Mouse (Mus musculus): ENCODE results near the gene Dupd1.

DNA sequence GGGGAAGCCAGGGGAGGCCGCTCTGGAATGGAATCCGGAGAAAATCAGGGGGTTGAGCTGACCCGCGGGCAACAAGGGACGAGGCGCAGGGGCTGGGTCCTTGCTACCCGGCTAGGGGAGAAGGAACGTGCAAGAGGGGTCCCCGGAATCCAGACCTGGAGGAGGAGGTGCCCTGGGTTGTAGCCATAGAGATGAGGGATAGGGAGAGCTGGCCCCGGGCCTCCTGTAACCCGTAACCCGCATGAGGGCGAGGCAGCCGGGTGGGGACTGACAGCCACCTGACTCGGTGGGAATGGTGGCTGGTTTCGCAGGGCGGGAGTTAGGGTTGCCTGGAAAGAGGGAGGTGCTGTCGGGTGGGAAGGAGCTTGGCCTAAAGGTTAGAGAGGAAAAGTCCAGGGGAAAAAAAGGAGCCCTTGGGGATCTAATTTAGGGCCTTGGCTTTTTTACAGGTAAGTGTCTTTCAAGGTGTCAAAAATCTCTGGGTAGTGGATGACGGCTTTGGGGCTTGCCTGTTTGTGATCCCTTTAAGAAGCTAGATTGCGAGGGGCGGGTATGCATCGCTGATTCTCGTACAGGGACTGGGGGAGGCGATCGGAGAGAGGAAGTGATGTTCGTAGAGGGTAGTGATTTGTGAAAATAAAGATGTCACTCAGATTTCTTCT lies 36.6 kb upstream of the Dupd1 start, which contains the start of gene Dusp13:
- TF ChIP-seq GATA1 (IDR thresholded peaks at IDR 0.05; ENCODE audit: low read length) (no peak), TAL1 (IDR thresholded peaks at IDR 0.05; ENCODE audit: low read length) (no peak)

Measured in erythroblast, embryonic 14.5 days (primary cell).